Mouse (Mus musculus): ENCODE measurements around the gene Taf1c.

GRCm38 (mm10) chr8:119557821-119558602 is 47.0 kb downstream of the Taf1c start:
- TF ChIP-seq POLR2A (IDR thresholded peaks at IDR 0.05; ENCODE audit: borderline replicate concordance, low read depth, low read length) (no peak), CTCF (IDR thresholded peaks at IDR 0.05; ENCODE audit: low read depth, low read length) (no peak)
